Mouse (Mus musculus) CH12.LX (cell line): ENCODE results near the gene Setx. TPM values are rescaled to one million over a fixed set of nuclear protein-coding genes. Genes with fewer than 3 reads are reported as not detected.

ENCODE experiments used
- DNase-seq: peaks from one replicate; pipeline ENCODE4 v3.0.0-alpha.2; 2013; ENCODE audit errors: extremely low read depth
- H3K27ac ChIP-seq: 2 replicates; pipeline ENCODE4 v1.5.1; 2012; ENCODE audit warnings: low read depth, mild to moderate bottlenecking, control low read depth, moderate library complexity; ENCODE audit not compliant: insufficient read depth
- H3K27me3 ChIP-seq: replicated peaks from 2 replicates; pipeline ENCODE3; 2012; ENCODE audit warnings: inconsistent platforms
- H3K36me3 ChIP-seq, 2 experiments: replicated peaks in 1 of 2; 2 replicates each; pipeline versions ENCODE3 to v1.6.1; 2012; ENCODE audit warnings: inconsistent platforms in 1 of 2, low read length in 1 of 2, mild to moderate bottlenecking in 1 of 2, mixed read lengths in 1 of 2, moderate library complexity in 1 of 2; ENCODE audit not compliant: control insufficient read depth in 1 of 2, insufficient read depth in 1 of 2
- H3K4me1 ChIP-seq, 2 experiments: 2 replicates each; pipeline ENCODE4 v1.6.1; 2012; ENCODE audit warnings: inconsistent platforms in 1 of 2, moderate library complexity in 1 of 2; ENCODE audit not compliant: insufficient read depth in 2 of 2, control insufficient read depth in 1 of 2
- H3K4me2 ChIP-seq: 2 replicates; pipeline ENCODE4 v1.6.1; 2012; ENCODE audit warnings: low read depth, mild to moderate bottlenecking, control low read depth; ENCODE audit not compliant: poor library complexity, insufficient read depth, severe bottlenecking
- H3K4me3 ChIP-seq, 3 experiments: fragments of 150-350 bp in 1 of 3; sonication (generic) in 1 of 3; replicated peaks in 1 of 3; 2 replicates each; pipeline versions ENCODE3 to v1.5.1; 2011 to 2012; ENCODE audit warnings: low read depth in 2 of 3, low read length in 2 of 3, mild to moderate bottlenecking in 2 of 3, moderate library complexity in 2 of 3, control low read depth in 1 of 3, improper control_type of control experiment in 1 of 3, inconsistent platforms in 1 of 3, mixed read lengths in 1 of 3; ENCODE audit not compliant: poor library complexity in 1 of 3
- H3K79me2 ChIP-seq: replicated peaks from 2 replicates; pipeline ENCODE4 v1.6.1; 2012; ENCODE audit warnings: mild to moderate bottlenecking, moderate library complexity; ENCODE audit not compliant: control insufficient read depth, poor library complexity, insufficient read depth, severe bottlenecking; ENCODE audit errors: extremely low read depth
- H3K9ac ChIP-seq: 2 replicates; pipeline ENCODE4 v1.6.1; 2012; ENCODE audit warnings: low read depth, mild to moderate bottlenecking, control low read depth, moderate library complexity; ENCODE audit not compliant: insufficient read depth
- H3K9me3 ChIP-seq: replicated peaks from 2 replicates; pipeline ENCODE3; 2012; ENCODE audit warnings: low read length, inconsistent platforms, mixed read lengths
- CHD2 ChIP-seq: IDR thresholded peaks from 2 replicates; pipeline ENCODE4 v1.6.1; 2011; ENCODE audit warnings: low read length, improper control_type of control experiment
- E2F4 ChIP-seq: IDR thresholded peaks from 2 replicates; pipeline ENCODE4 v1.6.1; 2011; ENCODE audit warnings: low read depth, low read length, improper control_type of control experiment; ENCODE audit not compliant: insufficient replicate concordance
- ELF1 ChIP-seq: IDR thresholded peaks from 2 replicates; pipeline ENCODE4 v1.6.1; 2014; ENCODE audit warnings: low read depth, mild to moderate bottlenecking, inconsistent platforms, low read length, improper control_type of control experiment
- EP300 ChIP-seq: IDR thresholded peaks from 2 replicates; pipeline ENCODE4 v1.6.1; 2011; ENCODE audit warnings: low read length, improper control_type of control experiment
- ETS1 ChIP-seq: conservative IDR thresholded peaks from 2 replicates; pipeline ENCODE4 v1.6.1; 2012; ENCODE audit warnings: low read depth, mild to moderate bottlenecking, inconsistent platforms, low read length, improper control_type of control experiment, moderate library complexity
- GABPA ChIP-seq: IDR thresholded peaks from 2 replicates; pipeline ENCODE4 v1.6.1; 2012; ENCODE audit warnings: low read depth, low read length, improper control_type of control experiment, inconsistent platforms; ENCODE audit not compliant: insufficient replicate concordance
- HCFC1 ChIP-seq: IDR thresholded peaks from 2 replicates; pipeline ENCODE4 v1.6.1; 2012; ENCODE audit warnings: low read depth, mild to moderate bottlenecking, inconsistent platforms, low read length, improper control_type of control experiment
- JUND ChIP-seq: conservative IDR thresholded peaks from 2 replicates; pipeline ENCODE4 v1.6.1; 2011; ENCODE audit warnings: low read depth, low read length, improper control_type of control experiment
- KAT2A ChIP-seq: IDR thresholded peaks from 2 replicates; pipeline ENCODE4 v1.6.1; 2012; ENCODE audit warnings: low read length, improper control_type of control experiment, inconsistent platforms; ENCODE audit not compliant: insufficient replicate concordance
- MAFK ChIP-seq: IDR thresholded peaks from 2 replicates; pipeline ENCODE4 v1.6.1; 2011; ENCODE audit warnings: low read length, improper control_type of control experiment; ENCODE audit not compliant: insufficient replicate concordance
- MAZ ChIP-seq: IDR thresholded peaks from 2 replicates; pipeline ENCODE4 v1.6.1; 2012; ENCODE audit warnings: low read depth, mild to moderate bottlenecking, inconsistent platforms, low read length, improper control_type of control experiment, moderate library complexity
- POLR2AphosphoS2 ChIP-seq: IDR thresholded peaks from 2 replicates; pipeline ENCODE4 v1.6.1; 2011; ENCODE audit warnings: low read depth, low read length, improper control_type of control experiment
- RAD21 ChIP-seq: IDR thresholded peaks from 2 replicates; pipeline ENCODE4 v1.6.1; 2011; ENCODE audit warnings: low read depth, mild to moderate bottlenecking, low read length, improper control_type of control experiment, moderate library complexity
- SIN3A ChIP-seq: IDR thresholded peaks from 2 replicates; pipeline ENCODE4 v1.6.1; 2012; ENCODE audit warnings: low read length, improper control_type of control experiment, inconsistent platforms
- TBP ChIP-seq: conservative IDR thresholded peaks from 2 replicates; pipeline ENCODE4 v1.6.1; 2011; ENCODE audit warnings: low read depth, low read length, improper control_type of control experiment
- TCF12 ChIP-seq: IDR thresholded peaks from 2 replicates; pipeline ENCODE4 v1.6.1; 2014; ENCODE audit warnings: low read depth, mild to moderate bottlenecking, inconsistent platforms, low read length, improper control_type of control experiment
- UBTF ChIP-seq: IDR thresholded peaks from 2 replicates; pipeline ENCODE4 v1.6.1; 2012; ENCODE audit warnings: low read depth, mild to moderate bottlenecking, inconsistent platforms, low read length, improper control_type of control experiment, moderate library complexity
- USF2 ChIP-seq: conservative IDR thresholded peaks from 2 replicates; pipeline ENCODE4 v1.6.1; 2011; ENCODE audit warnings: low read depth, low read length, improper control_type of control experiment
- ZC3H11A ChIP-seq: IDR thresholded peaks from 2 replicates; pipeline ENCODE4 v1.6.1; 2012; ENCODE audit warnings: low read depth, mild to moderate bottlenecking, inconsistent platforms, low read length, improper control_type of control experiment
- ZKSCAN1 ChIP-seq: IDR thresholded peaks from 2 replicates; pipeline ENCODE4 v1.6.1; 2012; ENCODE audit warnings: low read depth, inconsistent platforms, low read length, improper control_type of control experiment, borderline replicate concordance
- dilution Hi-C: fragments of 300-500 bp; cut with MboI; formaldehyde crosslinking; loops from 2 replicates; pipeline ENCODE4 v1.14.3; 2020; ENCODE audit warnings: low sequenced_read_pairs; ENCODE audit not compliant: extremely low pct_unique_long_range_greater_than_20kb, extremely low pct_ligation_motif_present
- in situ Hi-C: fragments of 300-500 bp; cut with MboI; formaldehyde crosslinking; loops from 3 replicates; pipeline ENCODE4 v1.14.3; 2019; ENCODE audit warnings: low sequenced_read_pairs, low pct_ligation_motif_present, low pct_unique_long_range_greater_than_20kb, mixed read lengths
- polyA plus RNA-seq: library from polyadenylated mRNA; unstranded; fragments of >175 nt; gene quantifications from 2 replicates; pipeline ENCODE4 v1.2.1, GENCODE M21; 2012; ENCODE audit warnings: low read depth; ENCODE audit not compliant: insufficient read length
- total RNA-seq, 2 experiments: library from RNA; depleted of rRNA; stranded (reverse); fragments of 300-350 nt in 1 of 2; fragments of >200 nt in 1 of 2; gene quantifications; 2 replicates each; pipeline ENCODE4 v1.2.3; 2012 to 2014

Setx gene
- total and polyA plus RNA-seq, 3 experiments, result 18.0 to 20.2 (median 20.0) TPM

DNA sequence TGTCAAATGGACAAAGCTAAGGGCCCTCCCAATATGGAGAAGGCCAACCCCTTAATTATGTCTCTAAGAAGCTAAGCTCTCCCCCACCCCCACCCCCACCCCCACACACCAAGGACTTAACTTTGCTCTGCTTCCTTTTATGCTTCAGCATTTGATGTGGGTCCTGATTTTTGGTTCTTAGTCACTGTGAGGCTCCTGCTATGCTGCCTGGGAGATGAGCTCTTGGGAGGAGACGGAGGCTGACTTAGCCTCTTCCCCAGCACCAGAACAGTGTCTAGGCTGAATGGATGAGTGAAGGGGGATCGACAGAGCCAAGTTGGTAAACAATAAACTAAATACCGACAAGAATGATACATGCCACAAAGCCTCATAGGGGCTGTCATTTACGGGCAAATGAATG, 27.2 kb upstream of the Setx start:
- H3K27ac ChIP-seq, result no peak overlapping the region

DNA sequence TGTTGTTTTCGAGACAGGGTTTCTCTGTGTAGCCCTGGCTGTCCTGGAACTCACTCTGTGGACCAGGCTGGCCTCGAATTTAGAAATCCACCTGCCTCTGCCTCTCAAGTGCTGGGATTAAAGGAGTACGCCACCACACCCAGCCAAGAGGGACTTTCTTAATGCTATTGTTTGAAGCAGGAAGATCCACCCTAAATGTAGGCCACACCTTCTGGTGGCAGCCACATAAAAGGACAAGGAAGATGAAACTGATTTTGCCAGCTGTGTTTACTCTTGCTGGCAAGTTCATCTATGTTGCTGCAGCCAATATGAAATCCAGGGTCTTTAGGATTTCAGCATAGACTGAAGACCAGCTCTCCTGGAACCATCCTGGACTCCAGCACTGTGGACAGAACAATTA, 26.5 kb upstream of the Setx start:
- in situ Hi-C loops (no loop called here), dilution Hi-C loops (no loop called here)
- Histone ChIP-seq H3K9me3 (no peaks in the 10 kb centered on the region), H3K27me3 (no peaks in the 10 kb centered on the region), H3K79me2 (no peaks in the 10 kb centered on the region), H3K9ac (no peak overlapping the region), H3K4me3 (no peak overlapping the region), H3K36me3 (no peaks in the 10 kb centered on the region), H3K4me1 (peaks cover 0 to 14% of the 10 kb centered on the region in 2 experiments; a peak in 2 of 4 replicates), H3K27ac (no peak overlapping the region), H3K4me2 (no peak overlapping the region)
- DNase-seq, result no peak
- no peak for TF ChIP-seq TBP
- TF ChIP-seq KAT2A, result no peak
- no peak for TF ChIP-seq UBTF
- no peak for TF ChIP-seq ELF1
- no peak for TF ChIP-seq GABPA
- no peak for TF ChIP-seq EP300
- TF ChIP-seq USF2, result no peak
- TF ChIP-seq HCFC1, result no peak
- TF ChIP-seq ETS1, result no peak
- no peak for TF ChIP-seq CHD2
- TF ChIP-seq MAFK, result no peak
- TF ChIP-seq RAD21, result no peak
- TF ChIP-seq TCF12, result no peak

More for the DNA sequence above, 27.2 kb upstream of the Setx start:
- Histone ChIP-seq H3K79me2 (no peaks in the 10 kb centered on the region), H3K9me3 (no peaks in the 10 kb centered on the region), H3K27me3 (no peaks in the 10 kb centered on the region), H3K36me3 (no peaks in the 10 kb centered on the region), H3K4me1 (peaks cover 0 to 14% of the 10 kb centered on the region in 2 experiments; a peak in 2 of 4 replicates), H3K4me3 (no peak overlapping the region), H3K9ac (no peak overlapping the region), H3K4me2 (no peak overlapping the region)
- dilution Hi-C loops, result no loop called here
- no peak for DNase-seq
- in situ Hi-C loops, result no loop called here
- TF ChIP-seq EP300 (no peak), UBTF (no peak), GABPA (no peak), POLR2AphosphoS2 (no peak), SIN3A (no peak), MAZ (no peak), CHD2 (no peak), USF2 (no peak), ZC3H11A (no peak), JUND (no peak), TCF12 (no peak), E2F4 (no peak), ZKSCAN1 (no peak), RAD21 (no peak)
